Mouse (Mus musculus): Measurements from ENCODE around the gene Dnajc24. TPM values are rescaled to one million over a fixed set of nuclear protein-coding genes. Genes with fewer than 3 reads are reported as not detected.

Gene Dnajc24
- polyA plus RNA-seq, 1 experiment from 2014 or later: 25.2 TPM

Small RNAs within 50 kb of the gene (microRNA-seq; reads per million reads assigned to microRNA genes)
- not detected for gene Gm22002

Other genes with a start within 250 kb of the Dnajc24 start
- gene Elp4, start 99.0 kb downstream of the Dnajc24 start, polyA plus RNA-seq (2014; fragmentation: Nextera tagmentation; extraction: Ambion mirVana): 35.4 and 36.0 TPM in 2 replicates
- 105 and 109 TPM in 2 replicates for gene Immp1l, start 98.9 kb downstream of the Dnajc24 start, polyA plus RNA-seq (2014; fragmentation: Nextera tagmentation; extraction: Ambion mirVana)

Measured in hindbrain, embryonic 14.5 days (tissue).